Mouse (Mus musculus) neural tube, embryonic 14.5 days (tissue): ENCODE results near the gene Jak3. TPM values are rescaled to one million over a fixed set of nuclear protein-coding genes. Genes with fewer than 3 reads are reported as not detected.
A peak's percentile ranks its signal among the peaks of the same experiment; 100 is the strongest.

Experiments used
- ATAC-seq: fragments of 200-750 bp; cut with Nextera tagmentation; 2 replicates; pipeline ENCODE4 v1.8.0; 2017; ENCODE audit warnings: low read depth, mild to moderate bottlenecking, moderate TSS enrichment, moderate library complexity
- H3K27ac ChIP-seq: fragments of 300-500 bp; sonication (generic); 2 replicates; pipeline ENCODE4 v1.5.1; 2014; ENCODE audit warnings: low read depth, mild to moderate bottlenecking, control low read depth, low read length, moderate library complexity, mixed read lengths
- H3K27me3 ChIP-seq: fragments of 300-500 bp; sonication (generic); 2 replicates; pipeline ENCODE4 v1.6.1; 2014; ENCODE audit warnings: low read length; ENCODE audit not compliant: control insufficient read depth, insufficient read depth
- H3K36me3 ChIP-seq: fragments of 300-500 bp; sonication (generic); 2 replicates; pipeline ENCODE4 v1.6.1; 2014; ENCODE audit warnings: low read length, mixed read lengths; ENCODE audit not compliant: control insufficient read depth, insufficient read depth
- H3K4me1 ChIP-seq: fragments of 300-500 bp; sonication (generic); 2 replicates; pipeline ENCODE4 v1.6.1; 2014; ENCODE audit warnings: low read length; ENCODE audit not compliant: control insufficient read depth, insufficient read depth
- H3K4me2 ChIP-seq: fragments of 300-500 bp; sonication (generic); 2 replicates; pipeline ENCODE4 v1.6.1; 2014; ENCODE audit warnings: mild to moderate bottlenecking, low read depth, low read length, control low read depth
- H3K4me3 ChIP-seq: fragments of 300-500 bp; sonication (generic); 2 replicates; pipeline ENCODE4 v1.5.1; 2014; ENCODE audit warnings: low read depth, low read length, control low read depth, mixed read lengths
- H3K9ac ChIP-seq: fragments of 300-500 bp; sonication (generic); replicated peaks from 2 replicates; pipeline ENCODE4 v1.6.1; 2014; ENCODE audit warnings: low read depth, mild to moderate bottlenecking, control low read depth, low read length, mixed read lengths
- H3K9me3 ChIP-seq: fragments of 300-500 bp; sonication (generic); 2 replicates; pipeline ENCODE4 v1.6.1; 2016; ENCODE audit warnings: low read length; ENCODE audit not compliant: control insufficient read depth
- WGBS: fragments of 180-500 bp; shearing (Covaris S2); extraction: QIAGEN DNeasy Blood & Tissue Kit; methylation state at CpG from one replicate; pipeline ENCODE4 v1.1.7; 2014; 5-methylcytosine and 5-hydroxymethylcytosine counted together
- polyA plus RNA-seq: library from polyadenylated mRNA; unstranded; fragments of >200 nt; fragmentation: Nextera tagmentation; extraction: Ambion mirVana; gene quantifications from 2 replicates; pipeline ENCODE4 v1.2.1, GENCODE M21; 2014

The Jak3 gene
- polyA plus RNA-seq, 1 experiment from 2014 or later: 2.8 TPM

GRCm38 (mm10) chr8:71658515-71659049 is 17.5 kb upstream of the Jak3 start:
- no peak for ATAC-seq
- H3K4me3 ChIP-seq: no peak overlapping the region

GRCm38 (mm10) chr8:71659751-71660150 is 16.3 kb upstream of the Jak3 start:
- Histone ChIP-seq H3K9ac (no peak overlapping the region), H3K4me2 (no peak overlapping the region), H3K9me3 (no peaks in the 10 kb centered on the region), H3K36me3 (no peaks in the 10 kb centered on the region), H3K27ac (no peak overlapping the region), H3K27me3 (peaks cover 25% of the 10 kb centered on the region), H3K4me3 (no peak overlapping the region), H3K4me1 (no peaks in the 10 kb centered on the region)
- no peak for ATAC-seq
- WGBS: 62% methylated on average over 1 of the region's 1 CpGs

More at GRCm38 (mm10) chr8:71658515-71659049, 17.5 kb upstream of the Jak3 start:
- 32% methylated on average over 17 of the region's 17 CpGs for WGBS
- H3K27me3 ChIP-seq: peaks cover 26% of the 10 kb centered on the region
- H3K9ac ChIP-seq: no peak overlapping the region
- H3K9me3 ChIP-seq: no peaks in the 10 kb centered on the region
- no peaks in the 10 kb centered on the region for H3K4me1 ChIP-seq
- H3K27ac ChIP-seq: no peak overlapping the region
- no peak overlapping the region for H3K4me2 ChIP-seq
- no peaks in the 10 kb centered on the region for H3K36me3 ChIP-seq

- no peaks in the 10 kb centered on the region for H3K4me1 ChIP-seq
- H3K4me3 ChIP-seq: no peak overlapping the region
- 8% methylated on average over 33 of the region's 36 CpGs for WGBS
- no peaks in the 10 kb centered on the region for H3K9me3 ChIP-seq
- H3K9ac ChIP-seq: no peak overlapping the region
- H3K27me3 ChIP-seq: peaks cover 17% of the 10 kb centered on the region
- H3K27ac ChIP-seq: no peak overlapping the region
- ATAC-seq: peak; percentile 57
- no peak overlapping the region for H3K4me2 ChIP-seq
- no peaks in the 10 kb centered on the region for H3K36me3 ChIP-seq
These were observed 15.6 kb upstream of the Jak3 start for GRCm38 (mm10) chr8:71660325-71661120.

- Histone ChIP-seq H3K4me2 (0 out of 2 replicates have a peak overlapping the region, but pooled peaks have one; percentile 8), H3K27me3 (no peaks in the 10 kb centered on the region), H3K27ac (no peak overlapping the region), H3K36me3 (no peaks in the 10 kb centered on the region), H3K4me3 (no peak overlapping the region), H3K9ac (no peak overlapping the region), H3K9me3 (no peaks in the 10 kb centered on the region), H3K4me1 (peaks cover 23% of the 10 kb centered on the region)
- WGBS: 9% methylated on average over 22 of the region's 22 CpGs
- ATAC-seq: no peak
These were observed 10.6 kb upstream of the Jak3 start for GRCm38 (mm10) chr8:71665331-71666130.

GRCm38 (mm10) chr8:71666855-71667254 is 9.2 kb upstream of the Jak3 start:
- peaks cover 25% of the 10 kb centered on the region for H3K4me1 ChIP-seq
- H3K9ac ChIP-seq: 0 out of 2 replicates have a peak overlapping the region, but pooled peaks have one; percentile 37
- peak overlapping the region; percentile 71 for H3K27ac ChIP-seq
- 0% methylated on average over 1 of the region's 1 CpGs for WGBS
- no peak for ATAC-seq
- H3K9me3 ChIP-seq: no peaks in the 10 kb centered on the region
- H3K4me3 ChIP-seq: no peak overlapping the region
- no peaks in the 10 kb centered on the region for H3K27me3 ChIP-seq
- no peaks in the 10 kb centered on the region for H3K36me3 ChIP-seq
- H3K4me2 ChIP-seq: 0 out of 2 replicates have a peak overlapping the region, but pooled peaks have one; percentile 22

- no peak for ATAC-seq
- Histone ChIP-seq H3K27me3 (no peaks in the 10 kb centered on the region), H3K4me1 (peaks cover 27% of the 10 kb centered on the region), H3K4me3 (no peak overlapping the region), H3K9ac (peak overlapping the region; percentile 39), H3K36me3 (no peaks in the 10 kb centered on the region), H3K9me3 (no peaks in the 10 kb centered on the region), H3K27ac (peak overlapping the region; percentile 71), H3K4me2 (0 out of 2 replicates have a peak overlapping the region, but pooled peaks have one; percentile 22)
- 36% methylated on average over 5 of the region's 5 CpGs for WGBS
These were observed 8.8 kb upstream of the Jak3 start for GRCm38 (mm10) chr8:71667256-71667655.

GRCm38 (mm10) chr8:71668220-71668975 is 7.7 kb upstream of the Jak3 start:
- no peak overlapping the region; the same call in 1 of the 2 replicates for H3K27ac ChIP-seq
- peaks cover 27% of the 10 kb centered on the region for H3K4me1 ChIP-seq
- no peaks in the 10 kb centered on the region for H3K9me3 ChIP-seq
- WGBS: 3% methylated on average over 21 of the region's 21 CpGs
- no peak overlapping the region; the same call in 1 of the 2 replicates for H3K4me3 ChIP-seq
- peak overlapping the region; percentile 33 for H3K4me2 ChIP-seq
- no peaks in the 10 kb centered on the region for H3K27me3 ChIP-seq
- peak overlapping the region; percentile 39; the same call in 1 of the 2 replicates for H3K9ac ChIP-seq
- no peak for ATAC-seq
- no peaks in the 10 kb centered on the region for H3K36me3 ChIP-seq

GRCm38 (mm10) chr8:71670198-71670597 is 5.9 kb upstream of the Jak3 start:
- peak; percentile 7 for ATAC-seq
- peaks cover 27% of the 10 kb centered on the region for H3K4me1 ChIP-seq
- WGBS: 13% methylated on average over 12 of the region's 12 CpGs
- H3K9me3 ChIP-seq: no peaks in the 10 kb centered on the region
- H3K27me3 ChIP-seq: no peaks in the 10 kb centered on the region
- peak overlapping the region; percentile 82 for H3K4me2 ChIP-seq
- no peaks in the 10 kb centered on the region for H3K36me3 ChIP-seq
- H3K4me3 ChIP-seq: peak overlapping the region; percentile 82
- peak overlapping the region; percentile 53 for H3K9ac ChIP-seq
- peak overlapping the region; percentile 90 for H3K27ac ChIP-seq
